Mouse (Mus musculus) monocyte, adult 2 months (primary cell): ENCODE results near the gene Gm10563.
"Not testable (repeated sequence)": the region's sequence is repeated elsewhere in the genome, so short reads cannot be mapped to it uniquely, and the experiment has no call there.

ENCODE experiments used
- DNase-seq, 2 experiments: peaks; one replicate each; pipeline ENCODE4 v3.0.0; 2022; ENCODE audit warnings: low spot score in 2 of 2, low read depth in 1 of 2

The Gm10563 gene

DNA sequence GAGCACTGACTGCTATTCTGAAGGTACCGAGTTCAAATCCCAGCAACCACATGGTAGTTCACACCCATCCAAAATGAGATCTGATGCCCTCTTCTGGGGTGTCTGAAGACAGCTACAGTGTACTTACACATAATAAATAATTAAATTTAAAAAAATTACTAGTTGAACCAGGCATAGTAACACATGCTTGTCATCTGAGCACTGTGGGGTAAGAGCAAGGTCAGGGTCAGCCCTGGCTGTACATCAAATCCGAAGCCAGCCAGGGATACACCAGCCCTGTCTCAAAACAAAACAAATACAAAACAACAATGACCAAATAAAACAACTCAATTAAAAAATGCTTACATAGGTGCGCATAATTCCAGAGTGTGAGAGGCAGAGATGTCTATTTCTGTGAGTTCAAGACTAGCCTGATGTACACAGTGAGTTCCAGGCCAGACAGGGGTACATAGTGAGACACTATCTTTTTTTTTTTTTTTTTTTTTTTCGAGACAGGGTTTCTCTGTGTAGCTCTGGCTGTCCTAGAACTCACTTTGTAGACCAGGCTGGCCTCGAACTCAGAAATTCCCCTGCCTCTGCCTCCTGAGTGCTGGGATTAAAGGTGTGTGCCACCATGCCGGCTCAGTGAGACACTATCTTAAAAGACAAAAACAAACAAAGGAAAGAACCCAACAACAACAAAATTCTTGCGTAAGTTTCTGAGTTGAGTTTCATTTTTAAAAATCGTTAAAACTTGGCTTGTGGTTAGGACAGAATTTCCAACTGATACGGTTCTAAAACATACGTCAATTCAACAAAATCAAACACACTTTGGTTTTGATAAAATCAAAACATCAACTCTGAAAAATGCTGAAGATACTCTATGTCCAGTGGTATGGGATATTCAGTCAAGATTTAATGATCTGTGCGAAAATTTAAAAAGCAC lies 45.0 kb downstream of the Gm10563 start:
- no peak for DNase-seq

- DNase-seq, result no peak
Observed at GRCm38 (mm10) chr4:155598536-155598935, 46.7 kb downstream of the Gm10563 start.

GRCm38 (mm10) chr4:155596606-155597005 lies 48.6 kb downstream of the Gm10563 start:
- no peak for DNase-seq

DNA sequence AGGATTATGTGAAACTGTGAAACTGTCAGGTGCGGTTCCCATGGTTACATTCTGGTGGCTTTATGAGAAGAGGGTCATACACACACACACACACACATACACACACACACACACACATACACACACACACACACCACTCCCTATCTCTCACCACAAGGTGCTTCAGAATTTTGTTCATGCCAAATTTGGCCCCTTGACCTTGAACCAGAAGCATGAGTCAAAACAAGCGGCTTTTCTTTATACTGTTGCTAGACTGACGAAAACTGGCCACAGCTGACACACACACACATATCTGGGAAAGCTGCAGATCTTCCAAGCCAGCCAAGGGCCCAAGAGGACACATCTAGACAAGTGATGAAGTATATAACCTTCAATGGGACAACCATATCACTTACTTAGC lies 49.4 kb downstream of the Gm10563 start:
- DNase-seq, result no peak

- no peak for DNase-seq
Observed at GRCm38 (mm10) chr4:155593780-155594179, 51.4 kb downstream of the Gm10563 start.

GRCm38 (mm10) chr4:155591012-155591719 lies 54.0 kb downstream of the Gm10563 start:
- no peak for DNase-seq

- DNase-seq, result no peak
Observed at GRCm38 (mm10) chr4:155589356-155589755, 55.9 kb downstream of the Gm10563 start.

GRCm38 (mm10) chr4:155582279-155582905 lies 62.8 kb downstream of the Gm10563 start:
- no peak for DNase-seq

GRCm38 (mm10) chr4:155580420-155580819 lies 64.8 kb downstream of the Gm10563 start:
- DNase-seq, result no peak

GRCm38 (mm10) chr4:155578336-155579125 lies 66.7 kb downstream of the Gm10563 start:
- no peak for DNase-seq

DNA sequence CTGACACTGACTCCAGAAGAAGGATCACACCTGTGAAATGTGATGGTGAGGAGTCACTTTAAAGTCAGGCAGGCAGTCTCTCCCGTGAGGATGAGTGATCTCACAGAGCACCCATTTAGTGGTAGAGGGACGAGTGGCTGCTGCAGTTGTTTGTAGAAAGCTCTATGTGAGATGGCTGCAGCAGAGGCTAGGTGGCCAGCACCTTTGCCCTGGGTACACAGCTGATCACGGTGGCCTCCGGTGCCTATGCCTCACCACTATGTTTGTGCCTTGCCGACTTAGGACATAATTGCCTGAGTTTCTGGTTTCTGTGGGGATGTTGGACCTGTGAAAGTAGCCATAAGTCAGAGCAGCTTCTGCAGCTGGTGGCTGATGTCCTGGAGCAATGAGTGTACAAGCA lies 67.5 kb downstream of the Gm10563 start:
- no peak for DNase-seq

- no peak for DNase-seq
Observed at GRCm38 (mm10) chr4:155577132-155577531, 68.1 kb downstream of the Gm10563 start.

GRCm38 (mm10) chr4:155575521-155575920 lies 69.7 kb downstream of the Gm10563 start:
- DNase-seq, result no peak

DNA sequence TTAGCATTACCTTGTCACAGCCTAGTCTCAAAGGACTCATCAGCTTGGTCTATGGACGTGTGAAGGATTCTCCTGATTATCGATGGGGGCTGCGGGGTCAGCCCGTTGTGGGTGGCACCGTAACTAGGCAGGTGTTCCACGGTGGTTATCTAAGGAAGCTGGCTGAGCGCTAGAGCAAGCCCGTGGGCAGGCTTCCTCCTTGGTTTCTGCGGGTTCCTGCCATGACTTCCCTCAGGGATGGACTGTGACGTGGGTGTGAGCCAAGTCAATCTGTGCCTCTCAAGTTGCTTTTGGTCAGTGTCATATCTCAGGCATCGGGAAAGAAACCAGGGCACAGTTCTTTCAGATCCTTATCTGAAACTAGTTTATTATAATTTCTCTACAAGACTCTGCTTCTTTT lies 70.3 kb downstream of the Gm10563 start:
- no peak for DNase-seq

- DNase-seq, result no peak
Observed at GRCm38 (mm10) chr4:155573876-155574275, 71.3 kb downstream of the Gm10563 start.

GRCm38 (mm10) chr4:155573155-155573554 lies 72.1 kb downstream of the Gm10563 start:
- DNase-seq, result no peak

- DNase-seq, result peak in 1 of 2 experiments; percentile 31
Observed at GRCm38 (mm10) chr4:155571442-155571841, 73.8 kb downstream of the Gm10563 start.

DNA sequence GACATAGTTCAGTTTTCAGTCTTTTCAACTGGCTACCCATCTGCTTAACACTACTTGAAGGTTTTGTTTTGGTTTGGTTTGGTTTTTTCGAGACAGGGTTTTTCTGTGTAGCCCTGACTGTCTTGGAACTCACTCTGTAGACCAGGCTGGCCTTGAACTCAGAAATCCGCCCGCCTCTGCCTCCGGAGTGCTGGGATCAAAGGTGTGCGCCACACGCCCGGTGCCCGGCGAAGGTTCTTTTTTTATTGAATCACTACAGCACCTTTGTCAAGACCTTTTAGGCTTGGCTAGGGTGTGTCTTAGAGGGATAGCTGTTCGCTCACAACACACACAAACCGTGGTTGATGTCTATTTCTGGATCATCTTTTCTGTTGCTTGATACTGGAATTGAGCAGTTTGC lies 74.9 kb downstream of the Gm10563 start:
- not testable (repeated sequence) for DNase-seq

GRCm38 (mm10) chr4:155569818-155570217 lies 75.4 kb downstream of the Gm10563 start:
- no peak for DNase-seq

GRCm38 (mm10) chr4:155568632-155569370 lies 76.4 kb downstream of the Gm10563 start:
- DNase-seq, result no peak
